Mouse (Mus musculus) lung, embryonic 16.5 days (tissue): Measurements from ENCODE around the gene Tmem121b. TPM values are rescaled to one million over a fixed set of nuclear protein-coding genes. Genes with fewer than 3 reads are reported as not detected.

Source experiments
- ATAC-seq: fragments of 200-750 bp; cut with Nextera tagmentation; 2 replicates; pipeline ENCODE4 v1.8.0; 2017; ENCODE audit warnings: low read depth, mild to moderate bottlenecking, moderate library complexity
- H3K27ac ChIP-seq: fragments of 300-500 bp; sonication (generic); 2 replicates; pipeline ENCODE4 v1.5.1; 2014; ENCODE audit warnings: mild to moderate bottlenecking, control low read depth, low read length
- H3K27me3 ChIP-seq: fragments of 300-500 bp; sonication (generic); 2 replicates; pipeline ENCODE4 v1.6.1; 2014; ENCODE audit warnings: low read depth, low read length, mixed read lengths; ENCODE audit not compliant: control insufficient read depth, insufficient read depth
- H3K36me3 ChIP-seq: fragments of 300-500 bp; sonication (generic); 2 replicates; pipeline ENCODE4 v1.6.1; 2014; ENCODE audit warnings: low read length; ENCODE audit not compliant: control insufficient read depth, insufficient read depth
- H3K4me1 ChIP-seq: fragments of 300-500 bp; sonication (generic); replicated peaks from 2 replicates; pipeline ENCODE4 v1.6.1; 2014; ENCODE audit warnings: low read length, mixed read lengths; ENCODE audit not compliant: control insufficient read depth, insufficient read depth
- H3K4me2 ChIP-seq: fragments of 300-500 bp; sonication (generic); 2 replicates; pipeline ENCODE4 v1.6.1; 2014; ENCODE audit warnings: low read depth, low read length, control low read depth
- H3K4me3 ChIP-seq: fragments of 300-500 bp; sonication (generic); 2 replicates; pipeline ENCODE4 v1.5.1; 2014; ENCODE audit warnings: mild to moderate bottlenecking, low read length, control low read depth
- H3K9ac ChIP-seq: fragments of 300-500 bp; sonication (generic); 2 replicates; pipeline ENCODE4 v1.6.1; 2014; ENCODE audit warnings: low read length, control low read depth
- H3K9me3 ChIP-seq: fragments of 300-500 bp; sonication (generic); 2 replicates; pipeline ENCODE4 v1.6.1; 2016; ENCODE audit warnings: low read length; ENCODE audit not compliant: control insufficient read depth
- WGBS: fragments of 180-500 bp; shearing (Covaris S2); extraction: QIAGEN DNeasy Blood & Tissue Kit; methylation state at CpG from one replicate; pipeline ENCODE4 v1.1.7; 2014; 5-methylcytosine and 5-hydroxymethylcytosine counted together
- polyA plus RNA-seq: library from polyadenylated mRNA; unstranded; fragments of >200 nt; fragmentation: Nextera tagmentation; extraction: Ambion mirVana; gene quantifications from 2 replicates; pipeline ENCODE4 v1.2.1, GENCODE M21; 2015

Tmem121b gene
- polyA plus RNA-seq, 1 experiment from 2014 or later, result 0.10 TPM

DNA sequence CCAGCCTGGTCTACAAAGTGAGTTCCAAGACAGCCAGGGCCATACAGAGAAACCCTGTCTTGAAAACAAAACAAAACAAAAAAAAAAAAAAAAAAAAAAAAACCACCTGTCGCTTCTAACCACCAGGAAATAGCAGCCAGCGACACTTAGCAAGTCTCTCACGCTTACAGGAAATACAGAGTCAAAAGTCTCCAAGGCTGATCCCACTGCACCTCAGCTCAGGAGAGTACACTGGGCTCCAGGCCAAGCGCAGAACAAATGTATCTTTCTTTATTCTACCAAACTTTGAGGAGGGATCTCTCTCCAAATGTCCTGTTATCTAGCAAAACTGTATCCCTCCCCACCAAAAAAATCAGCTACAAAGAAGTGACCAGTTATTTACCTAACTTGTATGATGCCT, 35.5 kb upstream of the Tmem121b start:
- ATAC-seq, result no peak
- 61% methylated on average over 4 of the region's 4 CpGs for WGBS

DNA sequence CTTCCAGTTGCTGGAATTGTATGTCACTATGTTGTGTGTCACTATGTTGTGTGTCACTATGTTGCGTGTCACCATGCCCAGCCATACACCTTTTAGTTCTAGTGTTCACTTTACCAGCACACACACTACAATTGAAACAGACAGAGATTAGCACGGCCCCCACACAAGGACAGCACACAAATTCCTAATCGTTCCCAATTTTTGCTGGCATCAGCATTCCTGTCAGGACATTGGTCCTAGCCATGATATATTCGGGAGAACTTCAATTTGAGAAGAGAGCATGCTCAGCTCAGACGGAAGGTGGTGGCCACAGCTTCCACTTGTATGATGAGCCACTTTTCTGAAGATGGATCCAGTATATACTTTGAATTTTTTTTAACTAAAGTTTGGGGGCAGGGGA, 31.2 kb upstream of the Tmem121b start:
- no peak for ATAC-seq
- WGBS, result 82% methylated on average over 5 of the region's 5 CpGs
- H3K36me3 ChIP-seq, result peaks cover 9% of the 10 kb centered on the region

More for the DNA sequence above, 35.5 kb upstream of the Tmem121b start:
- Histone ChIP-seq H3K27ac (no peak overlapping the region), H3K4me1 (peaks cover 10% of the 10 kb centered on the region), H3K4me2 (no peak overlapping the region), H3K9me3 (no peaks in the 10 kb centered on the region), H3K27me3 (no peaks in the 10 kb centered on the region), H3K36me3 (no peaks in the 10 kb centered on the region), H3K4me3 (no peak overlapping the region), H3K9ac (no peak overlapping the region)

GRCm38 (mm10) chr6:120519647-120520046, 26.0 kb upstream of the Tmem121b start:
- no peak for ATAC-seq
- Histone ChIP-seq H3K27me3 (no peaks in the 10 kb centered on the region), H3K4me2 (no peak overlapping the region), H3K4me3 (no peak overlapping the region), H3K27ac (no peak overlapping the region), H3K4me1 (no peaks in the 10 kb centered on the region), H3K36me3 (peaks cover 9% of the 10 kb centered on the region), H3K9ac (no peak overlapping the region), H3K9me3 (no peaks in the 10 kb centered on the region)
- 70% methylated on average over 5 of the region's 5 CpGs for WGBS

More for the DNA sequence above, 31.2 kb upstream of the Tmem121b start:
- no peaks in the 10 kb centered on the region for H3K9me3 ChIP-seq
- H3K9ac ChIP-seq, result no peak overlapping the region
- no peak overlapping the region for H3K4me2 ChIP-seq
- H3K4me1 ChIP-seq, result peaks cover 6% of the 10 kb centered on the region
- no peak overlapping the region for H3K27ac ChIP-seq
- no peaks in the 10 kb centered on the region for H3K27me3 ChIP-seq
- H3K4me3 ChIP-seq, result no peak overlapping the region

DNA sequence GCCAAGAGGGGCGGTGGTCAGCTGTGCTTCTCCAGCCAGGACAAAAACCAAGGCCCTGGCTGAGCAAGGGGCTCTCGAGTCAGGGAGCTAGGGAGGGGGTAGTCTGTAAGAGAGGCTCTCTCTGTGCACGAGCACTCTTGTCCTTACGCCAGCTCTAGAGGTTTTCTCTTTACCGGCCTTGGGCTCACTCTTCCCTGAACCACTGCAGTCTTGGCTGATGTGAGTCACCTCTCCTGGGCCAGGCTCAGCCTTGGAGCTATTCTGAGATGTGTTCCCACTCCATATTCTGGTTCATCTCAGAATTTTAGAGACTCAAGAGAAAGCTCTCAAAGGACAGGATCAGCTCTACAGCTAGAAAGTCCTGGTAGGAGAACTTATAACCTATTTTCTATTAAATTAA, 23.7 kb upstream of the Tmem121b start:
- 81% methylated on average over 5 of the region's 5 CpGs for WGBS
- H3K36me3 ChIP-seq, result peaks cover 6% of the 10 kb centered on the region
- no peaks in the 10 kb centered on the region for H3K4me1 ChIP-seq
- no peak overlapping the region for H3K4me2 ChIP-seq
- no peak overlapping the region for H3K27ac ChIP-seq
- no peak overlapping the region for H3K9ac ChIP-seq
- no peaks in the 10 kb centered on the region for H3K9me3 ChIP-seq
- ATAC-seq, result no peak
- no peak overlapping the region for H3K4me3 ChIP-seq
- H3K27me3 ChIP-seq, result no peaks in the 10 kb centered on the region

- no peak overlapping the region for H3K9ac ChIP-seq
- no peaks in the 10 kb centered on the region for H3K9me3 ChIP-seq
- H3K36me3 ChIP-seq, result peaks cover 4% of the 10 kb centered on the region; the same call in 1 of the 2 replicates
- H3K4me3 ChIP-seq, result no peak overlapping the region
- H3K4me1 ChIP-seq, result no peaks in the 10 kb centered on the region
- H3K27ac ChIP-seq, result no peak overlapping the region
- H3K4me2 ChIP-seq, result no peak overlapping the region
- no peak for ATAC-seq
- WGBS, result 74% methylated on average over 6 of the region's 6 CpGs
- no peaks in the 10 kb centered on the region for H3K27me3 ChIP-seq
These were observed 23.3 kb upstream of the Tmem121b start for GRCm38 (mm10) chr6:120516879-120517278.

DNA sequence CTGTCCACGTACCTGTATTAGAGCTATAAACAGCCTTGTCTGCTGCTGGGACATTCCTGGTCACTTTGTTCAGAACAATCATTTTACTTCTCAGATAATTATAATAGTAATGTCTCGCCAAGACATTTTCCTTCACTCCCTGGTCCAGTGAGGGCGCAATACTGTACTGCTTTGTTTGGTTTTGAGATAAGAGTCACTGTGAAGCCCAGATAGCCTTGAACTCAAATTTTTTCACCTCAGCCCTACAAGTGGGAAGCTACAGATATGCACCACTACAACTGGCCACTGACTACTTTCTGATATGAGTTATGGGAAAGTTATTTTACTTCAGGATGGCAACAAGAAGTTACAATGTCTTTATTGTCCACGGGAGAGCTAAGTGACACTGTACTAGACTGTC, 22.8 kb upstream of the Tmem121b start:
- H3K4me3 ChIP-seq, result no peak overlapping the region
- no peaks in the 10 kb centered on the region for H3K4me1 ChIP-seq
- H3K27me3 ChIP-seq, result no peaks in the 10 kb centered on the region
- no peak for ATAC-seq
- H3K9ac ChIP-seq, result no peak overlapping the region
- WGBS, result 71% methylated on average over 4 of the region's 4 CpGs
- no peak overlapping the region for H3K4me2 ChIP-seq
- H3K27ac ChIP-seq, result no peak overlapping the region
- H3K36me3 ChIP-seq, result peaks cover 4% of the 10 kb centered on the region; the same call in 1 of the 2 replicates
- no peaks in the 10 kb centered on the region for H3K9me3 ChIP-seq

DNA sequence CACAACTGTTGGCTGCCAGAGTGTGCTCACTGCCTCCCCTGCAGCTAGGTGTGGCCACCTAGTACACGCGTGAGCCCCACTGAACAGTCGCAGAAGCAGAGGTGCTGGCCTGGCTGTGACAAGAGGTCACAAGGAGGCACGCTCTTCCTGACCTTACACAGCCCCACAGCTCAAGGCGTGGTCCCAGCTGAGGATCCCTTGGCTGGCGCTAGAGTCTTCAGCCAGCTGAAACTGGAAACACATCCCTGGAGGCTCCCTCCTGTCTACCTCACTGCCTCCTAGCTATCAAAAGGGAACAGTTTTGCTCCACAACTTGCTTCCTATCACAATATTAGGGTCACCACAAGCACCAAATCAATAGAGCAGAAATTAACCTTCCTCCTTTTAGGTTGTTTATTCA, 17.6 kb upstream of the Tmem121b start:
- Histone ChIP-seq H3K27me3 (no peaks in the 10 kb centered on the region), H3K9ac (no peak overlapping the region), H3K4me2 (no peak overlapping the region), H3K27ac (no peak overlapping the region), H3K4me1 (no peaks in the 10 kb centered on the region), H3K4me3 (no peak overlapping the region), H3K9me3 (no peaks in the 10 kb centered on the region), H3K36me3 (peaks cover 3% of the 10 kb centered on the region; the same call in 1 of the 2 replicates)
- 77% methylated on average over 6 of the region's 6 CpGs for WGBS
- ATAC-seq, result no peak

- 91% methylated on average over 8 of the region's 8 CpGs for WGBS
- ATAC-seq, result no peak
These were observed 16.8 kb upstream of the Tmem121b start for GRCm38 (mm10) chr6:120510425-120510824.

DNA sequence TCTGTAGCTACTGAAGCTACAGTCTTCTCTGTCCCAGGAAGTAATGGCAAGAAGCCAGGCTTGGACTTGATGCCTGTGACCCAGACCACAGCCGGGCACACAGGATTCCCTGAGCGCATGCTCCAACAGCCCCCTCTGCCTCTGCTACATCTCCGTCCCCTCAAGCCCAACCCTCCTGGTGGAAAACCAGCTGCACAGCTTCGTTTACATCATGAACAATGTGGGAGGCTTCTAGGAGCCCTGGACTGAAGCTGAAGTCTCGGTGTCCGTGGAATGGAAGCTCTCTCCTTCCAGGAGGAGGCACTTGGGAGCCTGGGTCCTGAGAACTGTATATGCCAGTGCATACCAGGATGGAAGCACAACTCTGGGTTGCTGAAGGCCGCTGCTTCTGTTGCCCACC, 16.4 kb upstream of the Tmem121b start:
- Histone ChIP-seq H3K36me3 (peaks cover 3% of the 10 kb centered on the region; the same call in 1 of the 2 replicates), H3K4me2 (no peak overlapping the region), H3K4me1 (no peaks in the 10 kb centered on the region), H3K9me3 (no peaks in the 10 kb centered on the region), H3K9ac (no peak overlapping the region), H3K4me3 (no peak overlapping the region), H3K27ac (no peak overlapping the region), H3K27me3 (no peaks in the 10 kb centered on the region)
- no peak for ATAC-seq
- WGBS, result 63% methylated on average over 7 of the region's 7 CpGs

More at GRCm38 (mm10) chr6:120510425-120510824, 16.8 kb upstream of the Tmem121b start:
- no peaks in the 10 kb centered on the region for H3K9me3 ChIP-seq
- peaks cover 3% of the 10 kb centered on the region; the same call in 1 of the 2 replicates for H3K36me3 ChIP-seq
- no peak overlapping the region for H3K4me3 ChIP-seq
- H3K27me3 ChIP-seq, result no peaks in the 10 kb centered on the region
- H3K4me1 ChIP-seq, result no peaks in the 10 kb centered on the region
- H3K4me2 ChIP-seq, result no peak overlapping the region
- H3K27ac ChIP-seq, result no peak overlapping the region
- no peak overlapping the region for H3K9ac ChIP-seq

DNA sequence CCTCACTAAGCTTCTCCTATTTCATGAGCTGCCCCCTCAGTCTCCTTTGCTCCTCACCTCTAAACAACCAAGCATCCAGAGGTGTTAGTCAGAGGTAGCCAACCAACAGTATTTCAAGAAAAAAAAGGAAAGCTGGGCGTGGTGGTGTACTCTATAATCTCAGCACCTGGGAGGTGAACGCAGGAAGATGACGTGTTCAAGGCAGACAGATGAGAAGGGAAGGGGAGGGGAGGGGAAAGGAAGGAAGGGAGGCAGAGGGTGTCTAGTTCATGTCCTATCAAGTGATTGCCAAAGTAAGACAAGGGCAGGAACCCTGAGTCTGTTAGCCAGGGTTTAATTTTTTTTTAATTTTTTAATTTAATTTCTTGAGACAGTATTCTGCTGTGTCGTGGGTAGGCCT, 15.0 kb upstream of the Tmem121b start:
- peaks cover 3% of the 10 kb centered on the region; the same call in 1 of the 2 replicates for H3K36me3 ChIP-seq
- no peak for ATAC-seq
- H3K27me3 ChIP-seq, result no peaks in the 10 kb centered on the region

More for the DNA sequence above, 15.0 kb upstream of the Tmem121b start:
- Histone ChIP-seq H3K4me3 (no peak overlapping the region), H3K4me2 (no peak overlapping the region), H3K9ac (no peak overlapping the region), H3K27ac (no peak overlapping the region), H3K4me1 (no peaks in the 10 kb centered on the region), H3K9me3 (no peaks in the 10 kb centered on the region)
- 81% methylated on average over 4 of the region's 4 CpGs for WGBS
